Mouse (Mus musculus) embryonic facial prominence, embryonic 10.5 days (tissue): ENCODE data around the gene AU022751. TPM values are rescaled to one million over a fixed set of nuclear protein-coding genes. Genes with fewer than 3 reads are reported as not detected.
A peak's percentile ranks its signal among the peaks of the same experiment; 100 is the strongest.
"Not testable (repeated sequence)": the region's sequence is repeated elsewhere in the genome, so short reads cannot be mapped to it uniquely, and the experiment has no call there.

Experiments
- DNase-seq: peaks from one replicate; pipeline ENCODE4 v3.0.0-alpha.2; 2017; ENCODE audit warnings: low spot score
- H3K27ac ChIP-seq: fragments of 300-500 bp; sonication (generic); replicated peaks from 2 replicates; pipeline ENCODE4 v1.5.1; 2016; ENCODE audit warnings: mild to moderate bottlenecking
- H3K27me3 ChIP-seq: fragments of 300-500 bp; sonication (generic); replicated peaks from 2 replicates; pipeline ENCODE4 v1.6.1; 2016; ENCODE audit warnings: low read depth, mild to moderate bottlenecking; ENCODE audit not compliant: poor library complexity, severe bottlenecking
- H3K36me3 ChIP-seq: fragments of 300-500 bp; sonication (generic); replicated peaks from 2 replicates; pipeline ENCODE4 v1.6.1; 2016; ENCODE audit warnings: mild to moderate bottlenecking, moderate library complexity
- H3K4me1 ChIP-seq: fragments of 300-500 bp; sonication (generic); 2 replicates; pipeline ENCODE4 v1.6.1; 2016
- H3K4me3 ChIP-seq: fragments of 300-500 bp; sonication (generic); 2 replicates; pipeline ENCODE4 v1.5.1; 2016; ENCODE audit warnings: mild to moderate bottlenecking, moderate library complexity
- H3K9me3 ChIP-seq: fragments of 300-500 bp; sonication (generic); 2 replicates; pipeline ENCODE4 v1.6.1; 2016; ENCODE audit warnings: mild to moderate bottlenecking
- WGBS: fragments of 180-500 bp; shearing (Covaris S2); methylation state at CpG from one replicate; pipeline ENCODE4 v1.1.7; 2016; 5-methylcytosine and 5-hydroxymethylcytosine counted together
- microRNA-seq: library from miRNA; unstranded; fragments of <30 nt; microRNA quantifications from one replicate; pipeline ENCODE4, GENCODE M21; 2017
- polyA plus RNA-seq: library from polyadenylated mRNA; unstranded; fragments of >200 nt; fragmentation: Nextera tagmentation; extraction: Ambion mirVana; gene quantifications from 2 replicates; pipeline ENCODE4 v1.2.1, GENCODE M21; 2016

AU022751 gene
- not detected in 2 replicates for polyA plus RNA-seq

- Histone ChIP-seq H3K27ac (no peak within 1 kb of the TSS), H3K9me3 (peaks cover 23% of the 10 kb centered on the region), H3K27me3 (no peaks in the 10 kb centered on the region), H3K4me3 (no peak within 1 kb of the TSS), H3K4me1 (no peaks in the 10 kb centered on the region), H3K36me3 (no peaks in the 10 kb centered on the region)
- WGBS, result 93% methylated on average over 39 of the region's 39 CpGs
- no peak for DNase-seq
Observed at GRCm38 (mm10) chrX:6082954-6083680, at the start of gene AU022751. Gene AU022751, minus strand, starts transcription at chrX:6083419.

GRCm38 (mm10) chrX:6091996-6092757 is 9.0 kb upstream of the AU022751 start:
- DNase-seq, result peak; percentile 61
- H3K4me3 ChIP-seq, result peak overlapping the region; percentile 53
- H3K27ac ChIP-seq, result no peak overlapping the region
- no peaks in the 10 kb centered on the region for H3K36me3 ChIP-seq
- H3K27me3 ChIP-seq, result peaks cover 6% of the 10 kb centered on the region; the same call in 1 of the 2 replicates
- H3K4me1 ChIP-seq, result no peaks in the 10 kb centered on the region
- 10% methylated on average over 30 of the region's 30 CpGs for WGBS
- no peaks in the 10 kb centered on the region for H3K9me3 ChIP-seq

DNA sequence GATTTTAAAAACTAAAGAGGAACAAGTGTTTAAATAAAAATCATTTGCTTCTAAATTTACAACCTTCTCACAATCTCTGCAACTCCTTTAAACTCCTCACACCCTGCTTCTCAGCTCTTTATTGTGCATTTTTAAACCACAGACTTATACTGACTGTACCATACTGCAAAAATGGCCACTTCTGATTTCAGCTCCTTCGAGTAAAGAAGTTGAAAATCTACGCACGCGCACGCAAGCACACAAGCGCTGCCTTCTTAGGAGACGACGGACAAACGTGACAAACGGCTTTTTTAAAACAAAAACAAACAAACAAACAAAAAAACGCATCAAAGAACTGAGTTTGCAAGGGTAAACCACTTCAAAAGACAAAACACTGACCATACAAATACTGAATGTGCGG is 8.3 kb upstream of the AU022751 start:
- Histone ChIP-seq H3K4me3 (peak overlapping the region; percentile 53), H3K27ac (no peak overlapping the region), H3K4me1 (no peaks in the 10 kb centered on the region), H3K27me3 (peaks cover 6% of the 10 kb centered on the region; the same call in 1 of the 2 replicates), H3K9me3 (no peaks in the 10 kb centered on the region), H3K36me3 (no peaks in the 10 kb centered on the region)
- no peak for DNase-seq
- 26% methylated on average over 12 of the region's 12 CpGs for WGBS

GRCm38 (mm10) chrX:6061563-6061962 is 21.7 kb downstream of the AU022751 start:
- H3K27ac ChIP-seq, result no peak overlapping the region

DNA sequence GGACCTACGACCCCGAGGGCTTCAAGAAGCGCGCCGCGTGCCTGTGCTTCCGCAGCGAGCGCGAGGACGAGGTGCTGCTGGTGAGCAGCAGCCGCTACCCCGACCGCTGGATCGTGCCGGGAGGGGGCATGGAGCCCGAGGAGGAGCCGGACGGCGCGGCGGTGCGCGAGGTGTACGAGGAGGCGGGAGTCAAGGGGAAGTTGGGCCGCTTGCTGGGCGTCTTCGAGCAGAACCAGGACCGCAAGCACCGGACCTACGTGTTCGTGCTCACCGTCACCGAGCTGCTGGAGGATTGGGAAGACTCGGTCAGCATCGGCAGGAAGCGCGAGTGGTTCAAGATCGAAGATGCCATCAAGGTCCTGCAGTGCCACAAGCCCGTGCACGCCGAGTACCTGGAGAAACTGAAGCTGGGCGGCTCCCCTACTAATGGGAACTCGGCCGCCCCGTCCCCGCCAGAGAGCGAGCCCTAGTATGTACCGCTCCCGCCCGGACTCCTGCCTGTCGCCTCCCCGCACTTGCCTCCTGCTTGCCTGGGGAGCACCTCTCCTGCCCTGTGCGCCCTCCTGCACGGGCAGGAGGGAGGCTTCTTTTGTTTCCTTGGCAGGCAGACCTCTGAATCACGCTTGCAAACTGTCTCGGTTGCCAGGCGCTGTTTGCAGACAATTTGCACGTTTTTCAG is 35.1 kb downstream of the AU022751 start:
- H3K4me1 ChIP-seq, H3K27me3 ChIP-seq, H3K36me3 ChIP-seq, H3K27ac ChIP-seq, H3K9me3 ChIP-seq: not testable (repeated sequence)
- peak; percentile 8 for DNase-seq
- H3K4me3 ChIP-seq, result peak overlapping the region; percentile 54
- 18% methylated on average over 24 of the region's 60 CpGs for WGBS

More at GRCm38 (mm10) chrX:6061563-6061962, 21.7 kb downstream of the AU022751 start:
- Histone ChIP-seq H3K9me3 (no peaks in the 10 kb centered on the region), H3K36me3 (no peaks in the 10 kb centered on the region), H3K27me3 (no peaks in the 10 kb centered on the region), H3K4me1 (no peaks in the 10 kb centered on the region), H3K4me3 (no peak overlapping the region)
- no peak for DNase-seq
- WGBS, result 84% methylated on average over 1 of the region's 1 CpGs

DNA sequence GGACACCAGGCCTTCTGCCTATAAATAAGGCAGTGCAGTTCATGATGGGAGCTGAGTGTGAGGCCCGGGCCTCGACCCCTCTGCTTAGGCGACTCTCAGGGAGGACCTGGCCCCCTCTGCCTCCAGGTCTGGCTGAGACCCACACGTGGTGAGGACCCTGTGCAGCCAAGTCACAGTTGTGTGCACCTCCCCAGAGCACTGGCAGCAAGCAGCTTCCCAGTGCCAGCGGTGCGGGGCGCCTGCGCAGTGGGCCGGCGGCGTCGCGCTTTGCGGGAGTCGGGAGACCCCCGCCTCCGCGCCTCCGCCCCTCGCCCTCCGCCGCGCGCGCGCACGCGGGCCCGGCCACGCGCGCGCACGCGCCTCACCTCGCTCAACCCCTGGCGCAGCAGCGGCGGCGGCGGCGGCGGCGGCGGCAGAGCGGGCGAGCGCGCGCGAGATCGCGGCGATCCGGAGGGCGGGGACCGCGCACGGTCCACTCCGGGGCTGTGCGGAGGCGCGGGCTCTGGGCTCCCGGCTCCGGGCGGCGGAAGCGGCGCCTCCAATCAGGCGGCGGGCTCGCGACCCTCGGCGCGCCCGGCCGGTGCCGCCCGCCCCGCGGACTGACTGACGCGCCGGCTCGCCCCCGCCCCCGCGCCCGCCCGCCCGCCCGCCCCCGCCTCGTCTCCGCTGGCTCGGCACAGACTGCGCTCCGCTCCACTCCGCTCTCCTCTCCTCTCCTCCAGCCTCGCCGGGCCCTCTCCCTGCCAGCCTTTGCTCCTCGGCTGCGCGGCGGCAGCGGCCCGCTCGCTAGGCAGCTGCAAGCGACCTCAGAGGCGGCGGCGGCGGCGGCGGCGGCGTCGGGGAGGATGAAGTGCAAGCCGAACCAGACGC is 35.9 kb downstream of the AU022751 start, which contains the start of gene Nudt11:
Gene Nudt11, plus strand, starts transcription at position 388 of the 870 bp plus-strand sequence.
- H3K4me1 ChIP-seq, H3K27ac ChIP-seq, H3K36me3 ChIP-seq, DNase-seq, H3K27me3 ChIP-seq, H3K9me3 ChIP-seq: not testable (repeated sequence)
- H3K4me3 ChIP-seq, result peak within 1 kb of the TSS; percentile 54
- 15% methylated on average over 19 of the region's 121 CpGs for whole genome bisulfite sequencing

Small RNAs within 50 kb of the gene (microRNA-seq; reads per million reads assigned to microRNA genes)
- gene Gm27360, result not detected

Other genes with a start within 250 kb of the AU022751 start
- 7.9 and 8.7 TPM in 2 replicates for gene Nudt11, start 36.0 kb downstream of the AU022751 start, polyA plus RNA-seq
- gene Nudt10, start 89.6 kb upstream of the AU022751 start, polyA plus RNA-seq, result 14.0 and 15.0 TPM in 2 replicates
- gene Bmp15, start 237.3 kb upstream of the AU022751 start, polyA plus RNA-seq, result 0.05 TPM in 1 of 2 replicates, not detected in the other